Mouse (Mus musculus) lung, embryonic 16.5 days (tissue): ENCODE measurements around the gene Adh6a. TPM values are rescaled to one million over a fixed set of nuclear protein-coding genes. Genes with fewer than 3 reads are reported as not detected.

ENCODE experiments used
- ATAC-seq: fragments of 200-750 bp; cut with Nextera tagmentation; 2 replicates; pipeline ENCODE4 v1.8.0; 2017; ENCODE audit warnings: low read depth, mild to moderate bottlenecking, moderate library complexity
- H3K27ac ChIP-seq: fragments of 300-500 bp; sonication (generic); 2 replicates; pipeline ENCODE4 v1.5.1; 2014; ENCODE audit warnings: mild to moderate bottlenecking, control low read depth, low read length
- H3K27me3 ChIP-seq: fragments of 300-500 bp; sonication (generic); 2 replicates; pipeline ENCODE4 v1.6.1; 2014; ENCODE audit warnings: low read depth, low read length, mixed read lengths; ENCODE audit not compliant: control insufficient read depth, insufficient read depth
- H3K36me3 ChIP-seq: fragments of 300-500 bp; sonication (generic); 2 replicates; pipeline ENCODE4 v1.6.1; 2014; ENCODE audit warnings: low read length; ENCODE audit not compliant: control insufficient read depth, insufficient read depth
- H3K4me1 ChIP-seq: fragments of 300-500 bp; sonication (generic); replicated peaks from 2 replicates; pipeline ENCODE4 v1.6.1; 2014; ENCODE audit warnings: low read length, mixed read lengths; ENCODE audit not compliant: control insufficient read depth, insufficient read depth
- H3K4me2 ChIP-seq: fragments of 300-500 bp; sonication (generic); 2 replicates; pipeline ENCODE4 v1.6.1; 2014; ENCODE audit warnings: low read depth, low read length, control low read depth
- H3K4me3 ChIP-seq: fragments of 300-500 bp; sonication (generic); 2 replicates; pipeline ENCODE4 v1.5.1; 2014; ENCODE audit warnings: mild to moderate bottlenecking, low read length, control low read depth
- H3K9ac ChIP-seq: fragments of 300-500 bp; sonication (generic); 2 replicates; pipeline ENCODE4 v1.6.1; 2014; ENCODE audit warnings: low read length, control low read depth
- H3K9me3 ChIP-seq: fragments of 300-500 bp; sonication (generic); 2 replicates; pipeline ENCODE4 v1.6.1; 2016; ENCODE audit warnings: low read length; ENCODE audit not compliant: control insufficient read depth
- WGBS: fragments of 180-500 bp; shearing (Covaris S2); extraction: QIAGEN DNeasy Blood & Tissue Kit; methylation state at CpG from one replicate; pipeline ENCODE4 v1.1.7; 2014; 5-methylcytosine and 5-hydroxymethylcytosine counted together
- polyA plus RNA-seq: library from polyadenylated mRNA; unstranded; fragments of >200 nt; fragmentation: Nextera tagmentation; extraction: Ambion mirVana; gene quantifications from 2 replicates; pipeline ENCODE4 v1.2.1, GENCODE M21; 2015

The Adh6a gene
- polyA plus RNA-seq, 1 experiment from 2014 or later = 0.19 TPM

DNA sequence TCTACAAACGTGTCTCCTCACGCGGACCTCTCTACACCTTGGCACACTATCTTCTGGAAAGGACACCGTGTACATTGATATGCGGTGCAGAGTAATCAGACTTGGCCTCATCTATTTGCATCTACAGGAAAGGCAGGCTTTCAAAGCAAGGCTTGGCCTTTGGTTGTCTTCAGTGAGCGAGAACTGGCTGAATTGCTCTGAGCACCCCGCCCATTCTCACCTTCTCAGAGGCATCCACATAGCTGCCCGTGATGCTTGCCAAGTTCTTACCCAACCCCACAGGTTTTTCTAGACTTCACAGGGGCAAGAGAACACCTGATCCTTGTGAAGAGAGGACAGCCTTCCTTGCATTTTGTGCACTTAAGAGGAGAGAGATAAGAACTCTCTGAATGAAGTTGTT, 3.2 kb upstream of the Adh6a start:
- Histone ChIP-seq H3K4me2 (no peak overlapping the region), H3K4me3 (no peak overlapping the region), H3K36me3 (no peaks in the 10 kb centered on the region), H3K9ac (no peak overlapping the region), H3K27ac (no peak overlapping the region), H3K9me3 (no peaks in the 10 kb centered on the region), H3K4me1 (peaks cover 17% of the 10 kb centered on the region), H3K27me3 (no peaks in the 10 kb centered on the region)
- 0 out of 2 replicates have a peak, but pooled peaks have one; percentile 18 for ATAC-seq
- 74% methylated on average over 8 of the region's 8 CpGs for WGBS

DNA sequence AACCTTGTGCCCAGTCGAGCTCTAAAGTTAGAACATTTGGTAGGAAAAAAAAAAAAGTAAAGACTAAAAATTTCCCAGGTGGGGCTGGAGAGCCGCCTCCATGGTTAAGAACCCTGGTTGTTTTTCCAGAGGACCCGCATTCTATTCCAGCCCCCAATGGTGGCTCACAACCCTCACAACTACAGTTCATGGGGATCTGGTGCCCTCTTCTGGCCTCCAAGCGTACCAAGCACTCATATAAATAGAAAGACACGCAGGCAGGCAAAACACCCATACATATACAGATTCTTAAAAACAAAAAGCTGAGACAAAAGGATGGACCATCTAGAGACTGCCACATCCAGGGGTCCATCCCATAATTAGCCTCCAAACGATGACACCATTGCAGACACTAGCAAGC, 2.1 kb upstream of the Adh6a start:
- 89% methylated on average over 6 of the region's 6 CpGs for WGBS
- H3K27me3 ChIP-seq = no peaks in the 10 kb centered on the region
- no peak overlapping the region for H3K4me3 ChIP-seq
- H3K9ac ChIP-seq = no peak overlapping the region
- no peak overlapping the region for H3K4me2 ChIP-seq
- no peaks in the 10 kb centered on the region for H3K36me3 ChIP-seq
- no peak overlapping the region for H3K27ac ChIP-seq
- peaks cover 7% of the 10 kb centered on the region for H3K4me1 ChIP-seq
- ATAC-seq = no peak
- no peaks in the 10 kb centered on the region for H3K9me3 ChIP-seq

DNA sequence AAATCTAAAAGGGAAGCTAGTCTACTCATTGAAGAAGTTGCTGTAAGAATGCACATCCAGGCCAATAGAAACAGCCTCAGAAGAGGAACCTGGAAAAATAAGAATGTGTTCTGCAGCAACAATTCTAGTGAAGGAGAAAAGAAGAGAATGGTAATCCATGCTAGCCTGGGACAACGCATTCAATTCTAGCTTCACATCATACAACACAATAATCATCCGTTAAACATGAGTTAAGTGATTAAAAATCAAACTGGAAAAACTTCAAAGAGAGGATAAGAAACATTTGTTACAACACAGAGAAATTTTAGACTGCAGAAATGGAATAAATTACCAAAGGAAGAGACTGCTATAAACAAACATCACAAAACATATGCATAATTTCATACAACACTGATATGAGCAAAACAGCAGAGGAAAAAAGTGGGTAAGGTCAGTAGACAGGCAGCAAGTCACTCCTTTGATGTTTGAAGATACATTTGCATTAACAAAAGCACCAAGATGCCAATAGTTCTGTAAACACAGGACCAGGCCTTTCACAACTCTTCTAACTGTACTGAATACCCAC, 3.9 kb downstream of the Adh6a start:
- peak; percentile 92 for ATAC-seq
- WGBS = 39% methylated on average over 2 of the region's 2 CpGs
- Histone ChIP-seq H3K4me1 (0 out of 2 replicates have a peak, but pooled peaks cover 2% of the 10 kb centered on the region), H3K9ac (no peak overlapping the region), H3K4me3 (no peak overlapping the region), H3K27me3 (no peaks in the 10 kb centered on the region), H3K9me3 (no peaks in the 10 kb centered on the region), H3K27ac (peak overlapping the region; percentile 63), H3K36me3 (no peaks in the 10 kb centered on the region), H3K4me2 (no peak overlapping the region)

DNA sequence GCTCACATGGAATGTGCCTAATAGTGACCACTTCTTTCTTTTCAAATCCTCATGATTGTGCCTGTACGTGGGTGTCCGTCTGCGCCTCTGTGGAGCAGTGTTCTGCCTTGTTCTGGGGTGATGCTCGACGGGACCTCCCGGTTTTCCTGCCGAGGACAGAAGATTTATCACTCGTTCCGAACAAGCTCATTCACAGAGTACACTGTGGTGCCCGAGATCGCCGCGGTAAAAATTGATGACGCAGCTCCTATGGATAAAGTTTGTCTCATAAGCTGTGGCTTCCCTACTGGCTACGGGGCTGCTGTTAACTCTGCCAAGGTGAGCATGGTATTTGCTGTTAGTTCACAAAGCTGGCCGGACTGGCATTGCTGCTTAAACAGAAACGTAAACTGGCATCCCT, 11.9 kb downstream of the Adh6a start:
- H3K36me3 ChIP-seq = no peaks in the 10 kb centered on the region
- H3K27me3 ChIP-seq = no peaks in the 10 kb centered on the region
- H3K9ac ChIP-seq = no peak overlapping the region
- ATAC-seq = no peak
- no peak overlapping the region for H3K27ac ChIP-seq
- H3K4me2 ChIP-seq = no peak overlapping the region
- WGBS = 93% methylated on average over 17 of the region's 17 CpGs
- peaks cover 6% of the 10 kb centered on the region; the same call in 1 of the 2 replicates for H3K9me3 ChIP-seq
- no peaks in the 10 kb centered on the region for H3K4me1 ChIP-seq
- H3K4me3 ChIP-seq = no peak overlapping the region

DNA sequence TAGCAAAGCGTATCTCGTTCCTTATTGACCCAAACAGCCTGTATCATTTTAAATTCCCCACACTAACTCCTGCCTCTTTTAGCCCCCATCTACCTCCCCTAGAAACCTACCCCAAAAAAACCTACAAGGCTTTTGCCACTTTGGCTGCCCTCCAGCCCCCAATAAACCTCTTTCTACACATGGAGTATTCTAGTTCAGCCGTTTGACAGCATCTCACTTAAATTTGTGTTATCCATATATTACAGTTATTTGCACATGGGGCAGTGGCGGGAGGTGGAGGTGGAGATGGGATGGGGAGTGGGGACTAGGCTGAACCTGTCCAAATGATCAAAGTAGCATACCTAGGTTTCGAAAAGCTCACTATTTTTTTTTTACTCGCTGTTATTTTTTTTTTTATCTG, 12.4 kb downstream of the Adh6a start:
- H3K4me3 ChIP-seq = no peak overlapping the region
- no peaks in the 10 kb centered on the region for H3K4me1 ChIP-seq
- no peaks in the 10 kb centered on the region for H3K27me3 ChIP-seq
- H3K27ac ChIP-seq = no peak overlapping the region
- H3K9ac ChIP-seq = no peak overlapping the region
- 92% methylated on average over 6 of the region's 6 CpGs for WGBS
- H3K36me3 ChIP-seq = no peaks in the 10 kb centered on the region
- no peak for ATAC-seq
- no peak overlapping the region for H3K4me2 ChIP-seq
- H3K9me3 ChIP-seq = peaks cover 6% of the 10 kb centered on the region; the same call in 1 of the 2 replicates

DNA sequence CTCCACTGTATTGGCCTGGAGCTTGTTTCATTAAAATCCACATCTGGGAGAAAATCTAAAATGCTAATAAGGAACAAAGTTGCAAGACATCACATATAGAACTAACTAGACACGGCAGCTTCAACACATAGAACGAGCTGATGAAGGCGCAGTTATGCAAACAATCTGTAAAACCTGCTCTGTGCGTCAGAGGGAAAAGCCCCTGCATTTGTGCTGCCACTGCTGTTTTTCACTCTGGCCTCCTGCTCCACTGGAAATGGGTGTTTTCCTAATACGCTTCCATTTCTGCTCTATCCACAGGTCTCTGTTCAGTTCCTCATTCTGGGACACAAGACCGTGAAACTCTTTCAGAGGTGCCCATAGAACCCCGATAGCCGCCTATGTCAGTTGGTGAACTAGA, 20.8 kb downstream of the Adh6a start:
- Histone ChIP-seq H3K9me3 (no peaks in the 10 kb centered on the region), H3K4me1 (peaks cover 8% of the 10 kb centered on the region; the same call in 1 of the 2 replicates), H3K4me3 (no peak overlapping the region), H3K27me3 (no peaks in the 10 kb centered on the region), H3K36me3 (no peaks in the 10 kb centered on the region), H3K4me2 (0 out of 2 replicates have a peak overlapping the region, but pooled peaks have one; percentile 1), H3K27ac (no peak overlapping the region), H3K9ac (no peak overlapping the region)
- no peak for ATAC-seq
- 61% methylated on average over 8 of the region's 8 CpGs for WGBS

DNA sequence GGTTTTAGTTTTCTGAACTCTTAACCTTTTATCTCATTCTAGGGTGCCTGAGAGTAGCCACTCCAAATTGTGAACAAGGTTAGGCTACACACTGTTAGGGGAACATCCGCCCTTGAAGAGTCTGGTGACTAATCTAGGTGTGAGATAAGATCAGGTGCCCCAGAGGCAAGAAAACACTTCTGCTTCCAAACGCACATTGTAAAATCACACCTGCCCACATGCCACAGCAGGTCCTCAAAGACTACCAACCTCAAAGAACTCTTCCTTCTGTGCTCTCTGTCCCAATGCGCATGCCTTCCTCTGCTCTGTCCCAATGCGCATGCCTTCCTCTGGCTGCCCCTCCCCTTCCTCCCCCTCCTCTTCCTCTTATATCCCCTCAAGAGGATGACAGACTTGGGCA, 21.2 kb downstream of the Adh6a start:
- Histone ChIP-seq H3K36me3 (no peaks in the 10 kb centered on the region), H3K9me3 (no peaks in the 10 kb centered on the region), H3K9ac (no peak overlapping the region), H3K27me3 (no peaks in the 10 kb centered on the region), H3K4me3 (no peak overlapping the region), H3K27ac (no peak overlapping the region), H3K4me1 (peaks cover 8% of the 10 kb centered on the region; the same call in 1 of the 2 replicates), H3K4me2 (0 out of 2 replicates have a peak overlapping the region, but pooled peaks have one; percentile 1)
- 55% methylated on average over 4 of the region's 4 CpGs for WGBS
- ATAC-seq = peak; percentile 42; the same call in 1 of the 2 replicates

DNA sequence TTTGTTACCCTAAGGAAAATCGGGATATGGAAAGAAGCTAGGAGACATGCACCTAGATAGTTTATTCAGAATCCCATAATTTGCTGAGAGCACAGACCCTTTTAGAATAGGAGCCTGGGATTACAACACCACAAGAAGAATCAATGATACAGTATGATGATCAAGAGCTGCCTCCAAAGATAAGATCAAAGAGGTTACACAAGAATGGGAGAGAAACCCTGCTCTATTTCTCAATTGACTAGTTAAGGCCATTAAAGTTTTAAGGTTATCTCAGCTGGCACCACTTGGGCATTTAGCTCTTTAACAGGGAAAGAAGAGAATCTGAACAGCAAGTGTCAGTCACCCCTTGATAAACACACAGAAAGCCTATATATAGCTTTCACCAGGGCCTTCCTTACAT, 22.5 kb downstream of the Adh6a start:
- H3K4me2 ChIP-seq = no peak overlapping the region
- H3K36me3 ChIP-seq = no peaks in the 10 kb centered on the region
- H3K4me3 ChIP-seq = no peak overlapping the region
- H3K27me3 ChIP-seq = no peaks in the 10 kb centered on the region
- H3K27ac ChIP-seq = no peak overlapping the region
- H3K9me3 ChIP-seq = no peaks in the 10 kb centered on the region
- no peak overlapping the region for H3K9ac ChIP-seq
- peaks cover 8% of the 10 kb centered on the region; the same call in 1 of the 2 replicates for H3K4me1 ChIP-seq
- no peak for ATAC-seq
- WGBS = 71% methylated on average over 1 of the region's 1 CpGs

DNA sequence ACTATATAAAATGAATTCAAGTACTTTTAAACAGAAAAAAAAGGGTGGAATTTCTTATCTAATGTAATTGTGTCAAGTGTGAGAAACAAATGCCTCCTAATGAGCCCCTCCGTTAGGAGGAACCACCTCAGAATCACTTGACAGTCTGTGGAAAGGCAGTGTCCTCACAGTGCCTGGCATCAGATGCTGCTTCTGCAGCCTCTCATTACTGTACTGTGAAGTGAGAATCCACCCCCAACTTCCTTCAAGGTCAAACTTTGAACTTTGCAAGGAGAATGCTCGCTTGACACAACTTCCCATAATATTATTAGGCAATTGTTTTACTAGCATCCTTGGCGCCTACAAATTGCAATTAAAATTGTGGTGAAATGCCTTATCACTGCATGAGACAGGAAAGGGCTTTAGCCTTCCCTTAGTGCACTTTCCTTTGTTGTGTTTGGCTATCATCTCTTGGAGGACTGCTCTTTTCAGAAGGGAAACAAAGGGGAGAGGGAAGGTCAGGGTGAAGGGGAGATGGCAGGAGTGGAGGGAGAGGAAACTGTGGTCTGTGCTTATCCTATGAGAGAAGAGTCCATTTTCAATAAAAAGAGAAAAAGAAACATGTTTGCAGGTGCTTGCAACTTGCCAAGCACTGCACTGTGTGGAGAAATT, 23.1 kb downstream of the Adh6a start:
- Histone ChIP-seq H3K9ac (no peak overlapping the region), H3K9me3 (no peaks in the 10 kb centered on the region), H3K27ac (no peak overlapping the region), H3K36me3 (no peaks in the 10 kb centered on the region), H3K4me2 (no peak overlapping the region), H3K27me3 (no peaks in the 10 kb centered on the region), H3K4me3 (no peak overlapping the region), H3K4me1 (peaks cover 8% of the 10 kb centered on the region; the same call in 1 of the 2 replicates)
- no peak for ATAC-seq
- WGBS = 49% methylated on average over 3 of the region's 3 CpGs
